Comparison of ENCODE assay signal across 10 mouse cellular contexts in genomic region chr10:121034569-121034947, GRCm38 (mm10). TPM values are rescaled to one million over a fixed set of nuclear protein-coding genes. Genes with fewer than 3 reads are reported as not detected.
DNase-seq lines count a peak whose midpoint lies in the region; ATAC-seq and TF ChIP-seq lines count a peak whose summit lies in the region.
"Had no signal": no experiment of that assay in that cellular context is flagged by ENCODE, and none has a peak within 500 bp of the region (broad histone marks: within the 10 kb centered on the region; RNA-seq: fewer than 3 reads in every experiment).

No protein-coding gene starts in this region.

- 15% methylated on average over 5 of the region's 5 CpGs for WGBS in kidney, embryonic 15.5 days
- WGBS in embryonic facial prominence, embryonic 15.5 days: 6% methylated on average over 5 of the region's 5 CpGs
- WGBS in intestine, postnatal 0 days: 7% methylated on average over 5 of the region's 5 CpGs
- 15% methylated on average over 5 of the region's 5 CpGs for WGBS in neural tube, embryonic 12.5 days

- DNase-seq in kidney, adult 11 months: no peak
- DNase-seq in left cerebral cortex, adult 18-20 months (ENCODE audit: low spot score in 2 of 2): no peak
- DNase-seq in B cell, adult 2 months: no peak
- DNase-seq in adrenal gland, postnatal 10 days: no peak

- TF ChIP-seq CTCF in intestine, postnatal 0 days (IDR thresholded peaks at IDR 0.05; ENCODE audit: low read depth): no peak

- H3K4me2 ChIP-seq in kidney, embryonic 15.5 days: peak overlapping the region; percentile 95
- H3K4me2 ChIP-seq in embryonic facial prominence, embryonic 15.5 days (replicated peaks): peak overlapping the region; percentile 92
- H3K4me2 ChIP-seq in intestine, postnatal 0 days (replicated peaks; ENCODE audit: low read depth): peak overlapping the region; percentile 92
- peak overlapping the region; percentile 75 for H3K4me2 ChIP-seq in neural tube, embryonic 12.5 days (replicated peaks)

- H3K9ac ChIP-seq in kidney, embryonic 15.5 days: no peak overlapping the region
- peak overlapping the region; percentile 42; the same call in 1 of the 2 replicates for H3K9ac ChIP-seq in embryonic facial prominence, embryonic 15.5 days
- no peak overlapping the region for H3K9ac ChIP-seq in intestine, postnatal 0 days (ENCODE audit: low read depth, low read length)
- peak overlapping the region; percentile 60; the same call in 1 of the 2 replicates for H3K9ac ChIP-seq in neural tube, embryonic 12.5 days

- ATAC-seq in kidney, embryonic 15.5 days (replicated peaks; ENCODE audit: low FRiP score): no peak
- ATAC-seq in embryonic facial prominence, embryonic 15.5 days (ENCODE audit: insufficient number of reproducible peaks, low FRiP score, low TSS enrichment, low read depth): no peak
- ATAC-seq in intestine, postnatal 0 days: no peak
- no peak for ATAC-seq in neural tube, embryonic 12.5 days (ENCODE audit: low FRiP score, low read depth)

- peak overlapping the region; percentile 57 for H3K4me3 ChIP-seq in kidney, embryonic 15.5 days (replicated peaks)
- peak overlapping the region; percentile 62 for H3K4me3 ChIP-seq in embryonic facial prominence, embryonic 15.5 days (replicated peaks)
- H3K4me3 ChIP-seq in intestine, postnatal 0 days (ENCODE audit: low read depth, low read length): peak overlapping the region; percentile 46
- H3K4me3 ChIP-seq in neural tube, embryonic 12.5 days: peak overlapping the region; percentile 48; the same call in 1 of the 2 replicates

- no peak overlapping the region for H3K27ac ChIP-seq in kidney, embryonic 15.5 days
- 0 out of 2 replicates have a peak overlapping the region, but pooled peaks have one; percentile 65 for H3K27ac ChIP-seq in embryonic facial prominence, embryonic 15.5 days (replicated peaks)
- H3K27ac ChIP-seq in intestine, postnatal 0 days (ENCODE audit: low read depth, low read length): no peak overlapping the region
- no peak overlapping the region for H3K27ac ChIP-seq in neural tube, embryonic 12.5 days

- H3K36me3 ChIP-seq in kidney, embryonic 15.5 days: no peaks in the 10 kb centered on the region
- H3K36me3 ChIP-seq in embryonic facial prominence, embryonic 15.5 days: no peaks in the 10 kb centered on the region
- H3K36me3 ChIP-seq in intestine, postnatal 0 days (ENCODE audit: control insufficient read depth, insufficient read depth): no peaks in the 10 kb centered on the region
- no peaks in the 10 kb centered on the region for H3K36me3 ChIP-seq in neural tube, embryonic 12.5 days

- peaks cover 63% of the 10 kb centered on the region for H3K27me3 ChIP-seq in kidney, embryonic 15.5 days
- no peaks in the 10 kb centered on the region for H3K27me3 ChIP-seq in embryonic facial prominence, embryonic 15.5 days
- peaks cover 30% of the 10 kb centered on the region for H3K27me3 ChIP-seq in intestine, postnatal 0 days (replicated peaks; ENCODE audit: control insufficient read depth, insufficient read depth, low read length)
- H3K27me3 ChIP-seq in neural tube, embryonic 12.5 days (replicated peaks): peaks cover 17% of the 10 kb centered on the region

- no peaks in the 10 kb centered on the region for H3K9me3 ChIP-seq in kidney, embryonic 15.5 days (replicated peaks)
- no peaks in the 10 kb centered on the region for H3K9me3 ChIP-seq in embryonic facial prominence, embryonic 15.5 days (replicated peaks)
- H3K9me3 ChIP-seq in intestine, postnatal 0 days (ENCODE audit: control insufficient read depth): no peaks in the 10 kb centered on the region
- H3K9me3 ChIP-seq in neural tube, embryonic 12.5 days: no peaks in the 10 kb centered on the region
- H3K9me3 ChIP-seq: megakaryocyte, embryonic 14.5 days had no signal

- peaks cover 12% of the 10 kb centered on the region for H3K4me1 ChIP-seq in kidney, embryonic 15.5 days
- H3K4me1 ChIP-seq in embryonic facial prominence, embryonic 15.5 days: 0 out of 2 replicates have a peak, but pooled peaks cover 11% of the 10 kb centered on the region
- peaks cover 6% of the 10 kb centered on the region; the same call in 1 of the 2 replicates for H3K4me1 ChIP-seq in intestine, postnatal 0 days (replicated peaks; ENCODE audit: control insufficient read depth, insufficient read depth, low read length)
- H3K4me1 ChIP-seq in neural tube, embryonic 12.5 days: peaks cover 4% of the 10 kb centered on the region

RNA-seq across cellular contexts. Expression of gene Wif1, which starts 0.8 kb away (rescaled TPM):
- polyA plus RNA-seq in kidney, embryonic 15.5 days (2015; fragmentation: Nextera tagmentation; extraction: Ambion mirVana): 2.1 and 3.9 TPM in 2 replicates
- polyA plus RNA-seq in embryonic facial prominence, embryonic 15.5 days (2015; fragmentation: Nextera tagmentation; extraction: Ambion mirVana): 89.0 and 92.7 TPM in 2 replicates
- 0.65 and 1.2 TPM in 2 replicates for polyA plus RNA-seq in intestine, postnatal 0 days (2015; fragmentation: Nextera tagmentation; extraction: Ambion mirVana)
- 7.8 and 8.0 TPM in 2 replicates for polyA plus RNA-seq in neural tube, embryonic 12.5 days (2016; fragmentation: Nextera tagmentation; extraction: Ambion mirVana)
- 1 to 10 TPM; 1.3 to 1.7 TPM for total RNA-seq in left cerebral cortex, adult 18-20 months (2021)
- total RNA-seq in adrenal gland, postnatal 10 days (2021): 1 to 10 TPM in 1 of 2 experiments, under 1 TPM in 1; 0.39 to 2.6 TPM
- polyA plus RNA-seq: spleen, adult 2 months had no signal

RNA-seq across cellular contexts. Expression of gene Lemd3, which starts 55.4 kb away (rescaled TPM):
- 2.8 and 3.1 TPM in 2 replicates for polyA plus RNA-seq in kidney, embryonic 15.5 days (2015; fragmentation: Nextera tagmentation; extraction: Ambion mirVana)
- polyA plus RNA-seq in embryonic facial prominence, embryonic 15.5 days (2015; fragmentation: Nextera tagmentation; extraction: Ambion mirVana): 2.6 and 3.3 TPM in 2 replicates
- 2.6 and 2.7 TPM in 2 replicates for polyA plus RNA-seq in intestine, postnatal 0 days (2015; fragmentation: Nextera tagmentation; extraction: Ambion mirVana)
- 4.7 and 4.8 TPM in 2 replicates for polyA plus RNA-seq in neural tube, embryonic 12.5 days (2016; fragmentation: Nextera tagmentation; extraction: Ambion mirVana)
- total RNA-seq in left cerebral cortex, adult 18-20 months (2021): 10 to 100 TPM; 37.1 to 41.3 TPM
- 10 to 100 TPM; 18.6 to 18.7 TPM for total RNA-seq in adrenal gland, postnatal 10 days (2021)

Comparison
In these comparisons a context has a peak if more than half of its experiments do, and no peak if none do; other contexts are left out.
1. H3K9ac ChIP-seq: peak in embryonic facial prominence, embryonic 15.5 days (single experiment) and neural tube, embryonic 12.5 days (single experiment); none in kidney, embryonic 15.5 days (single experiment) and intestine, postnatal 0 days (single experiment).
2. Peak in every context shown above with its lines, with median percentiles within 50 percentile points of each other: H3K4me2 ChIP-seq and H3K4me3 ChIP-seq.